Mouse (Mus musculus): ENCODE results near the gene Zfp668.
"Not testable (repeated sequence)": the region's sequence is repeated elsewhere in the genome, so short reads cannot be mapped to it uniquely, and the experiment has no call there.

Zfp668 gene

GRCm38 (mm10) chr7:127842001-127842718 is 34.5 kb downstream of the Zfp668 start:
- peak; percentile 20 for DNase-seq (ENCODE audit: low read depth, low spot score)

- peak; percentile 94 for DNase-seq (ENCODE audit: low read depth, low spot score)
Observed at GRCm38 (mm10) chr7:127841340-127842000, 35.2 kb downstream of the Zfp668 start.

- no peak for DNase-seq (ENCODE audit: low read depth, low spot score)
Observed at GRCm38 (mm10) chr7:127840886-127841285, 35.7 kb downstream of the Zfp668 start.

- not testable (repeated sequence) for DNase-seq (ENCODE audit: low read depth, low spot score)
Observed at GRCm38 (mm10) chr7:127840031-127840430, 36.6 kb downstream of the Zfp668 start.

GRCm38 (mm10) chr7:127837878-127838277 is 38.8 kb downstream of the Zfp668 start:
- DNase-seq (ENCODE audit: low read depth, low spot score): not testable (repeated sequence)

- no peak for DNase-seq (ENCODE audit: low read depth, low spot score)
Observed at GRCm38 (mm10) chr7:127837473-127837872, 39.2 kb downstream of the Zfp668 start.

- DNase-seq (ENCODE audit: low read depth, low spot score): no peak
Observed at GRCm38 (mm10) chr7:127835550-127835949, 41.1 kb downstream of the Zfp668 start.

GRCm38 (mm10) chr7:127824176-127824871 is 52.3 kb downstream of the Zfp668 start, which contains the start of the genes Stx4a and Stx1b:
Gene Stx4a, plus strand, starts transcription at chr7:127824294.
Gene Stx1b, minus strand, starts transcription at chr7:127824549.
- peak; percentile 59 for DNase-seq (ENCODE audit: low read depth, low spot score)

GRCm38 (mm10) chr7:127823236-127824171 is 53.1 kb downstream of the Zfp668 start:
- no peak for DNase-seq (ENCODE audit: low read depth, low spot score)

GRCm38 (mm10) chr7:127822494-127822893 is 54.1 kb downstream of the Zfp668 start:
- DNase-seq (ENCODE audit: low read depth, low spot score): no peak

GRCm38 (mm10) chr7:127820836-127821509 is 55.7 kb downstream of the Zfp668 start:
- DNase-seq (ENCODE audit: low read depth, low spot score): no peak

GRCm38 (mm10) chr7:127817776-127818175 is 58.9 kb downstream of the Zfp668 start:
- DNase-seq (ENCODE audit: low read depth, low spot score): no peak

GRCm38 (mm10) chr7:127817053-127817452 is 59.6 kb downstream of the Zfp668 start:
- no peak for DNase-seq (ENCODE audit: low read depth, low spot score)

GRCm38 (mm10) chr7:127815954-127816821 is 60.4 kb downstream of the Zfp668 start:
- no peak for DNase-seq (ENCODE audit: low read depth, low spot score)

- DNase-seq (ENCODE audit: low read depth, low spot score): no peak
Observed at GRCm38 (mm10) chr7:127815116-127815665, 61.4 kb downstream of the Zfp668 start.

GRCm38 (mm10) chr7:127814241-127814921 is 62.2 kb downstream of the Zfp668 start:
- peak; percentile 20 for DNase-seq (ENCODE audit: low read depth, low spot score)

- DNase-seq (ENCODE audit: low read depth, low spot score): no peak
Observed at GRCm38 (mm10) chr7:127813821-127814220, 62.8 kb downstream of the Zfp668 start.

Measured in brain, embryonic 18.5 days (tissue).